Mouse (Mus musculus) forebrain, postnatal 0 days (tissue): Measurements from ENCODE around the gene Tmem199. TPM values are rescaled to one million over a fixed set of nuclear protein-coding genes. Genes with fewer than 3 reads are reported as not detected.

Experiments used
- ATAC-seq: fragments of 200-750 bp; cut with Nextera tagmentation; 2 replicates; pipeline ENCODE4 v1.8.0; 2017; ENCODE audit warnings: mild to moderate bottlenecking, moderate library complexity
- DNase-seq: peaks from one replicate; pipeline ENCODE4 v3.0.0-alpha.2; 2015
- H3K27ac ChIP-seq: fragments of 300-500 bp; sonication (generic); 2 replicates; pipeline ENCODE4 v1.5.1; 2014; ENCODE audit warnings: low read depth, mild to moderate bottlenecking, antibody characterized with exemption, low read length, moderate library complexity, mixed read lengths
- H3K27me3 ChIP-seq: fragments of 300-500 bp; sonication (generic); 2 replicates; pipeline ENCODE4 v1.6.1; 2014; ENCODE audit warnings: mild to moderate bottlenecking, low read length, mixed read lengths; ENCODE audit not compliant: insufficient read depth
- H3K36me3 ChIP-seq: fragments of 300-500 bp; sonication (generic); 2 replicates; pipeline ENCODE4 v1.6.1; 2014; ENCODE audit warnings: mild to moderate bottlenecking, moderate library complexity; ENCODE audit not compliant: insufficient read depth
- H3K4me1 ChIP-seq: fragments of 300-500 bp; sonication (generic); 2 replicates; pipeline ENCODE4 v1.6.1; 2014; ENCODE audit warnings: antibody characterized with exemption; ENCODE audit not compliant: insufficient read depth
- H3K4me2 ChIP-seq: fragments of 300-500 bp; sonication (generic); 2 replicates; pipeline ENCODE4 v1.6.1; 2014; ENCODE audit warnings: low read depth, mild to moderate bottlenecking, moderate library complexity
- H3K4me3 ChIP-seq: fragments of 300-500 bp; sonication (generic); 2 replicates; pipeline ENCODE4 v1.5.1; 2014; ENCODE audit warnings: low read depth, low read length, mixed read lengths
- H3K9ac ChIP-seq: fragments of 300-500 bp; sonication (generic); 2 replicates; pipeline ENCODE4 v1.6.1; 2014; ENCODE audit warnings: mild to moderate bottlenecking
- H3K9me3 ChIP-seq: fragments of 300-500 bp; sonication (generic); 2 replicates; pipeline ENCODE4 v1.6.1; 2016; ENCODE audit warnings: low read length
- CTCF ChIP-seq: sonication (generic); IDR thresholded peaks from 2 replicates; pipeline ENCODE4 v1.5.1; 2016; ENCODE audit warnings: antibody characterized with exemption, control low read depth, low read depth
- WGBS: fragments of 180-500 bp; shearing (Covaris S2); extraction: QIAGEN DNeasy Blood & Tissue Kit; methylation state at CpG from one replicate; pipeline ENCODE4 v1.1.7; 2014; 5-methylcytosine and 5-hydroxymethylcytosine counted together
- polyA plus RNA-seq: library from polyadenylated mRNA; unstranded; fragments of >200 nt; fragmentation: Nextera tagmentation; extraction: Ambion mirVana; gene quantifications from 2 replicates; pipeline ENCODE4 v1.2.1, GENCODE M21; 2015
- total RNA-seq: library from RNA; depleted of rRNA; stranded (reverse); fragments of >200 nt; gene quantifications from 2 replicates; pipeline ENCODE4 v1.2.3, GENCODE M21; 2014; rRNA removed

Gene Tmem199
- total RNA-seq (64.8 and 73.2 TPM in 2 replicates), polyA plus RNA-seq (84.2 and 86.0 TPM in 2 replicates)

GRCm38 (mm10) chr11:78512025-78512957, at the start of gene Tmem199, which contains the start of gene Poldip2:
Gene Tmem199, minus strand, starts transcription at chr11:78512172.
Gene Poldip2, plus strand, starts transcription at chr11:78512193.
- peaks cover 44% of the 10 kb centered on the region for H3K36me3 ChIP-seq
- under 1% methylated on average over 67 of the region's 67 CpGs for WGBS

GRCm38 (mm10) chr11:78560447-78560846, 48.5 kb upstream of the Tmem199 start:
- peak; percentile 94 for TF ChIP-seq CTCF
- Histone ChIP-seq H3K4me2 (no peak overlapping the region), H3K36me3 (0 out of 2 replicates have a peak, but pooled peaks cover 2% of the 10 kb centered on the region), H3K27me3 (no peaks in the 10 kb centered on the region), H3K27ac (no peak overlapping the region), H3K9ac (no peak overlapping the region), H3K4me3 (no peak overlapping the region), H3K9me3 (no peaks in the 10 kb centered on the region), H3K4me1 (no peaks in the 10 kb centered on the region)
- DNase-seq, result peak; percentile 91
- 17% methylated on average over 4 of the region's 4 CpGs for WGBS
- ATAC-seq, result peak; percentile 84

More at GRCm38 (mm10) chr11:78512025-78512957, at the start of gene Tmem199, which contains the start of gene Poldip2:
- peak within 1 kb of the TSS; percentile 92 for H3K4me2 ChIP-seq
- H3K4me1 ChIP-seq, result peaks cover 14% of the 10 kb centered on the region; the same call in 1 of the 2 replicates
- TF ChIP-seq CTCF, result no peak
- peak within 1 kb of the TSS; percentile 87 for H3K27ac ChIP-seq
- peak; percentile 98 for ATAC-seq
- DNase-seq, result peak; percentile 95
- no peaks in the 10 kb centered on the region for H3K27me3 ChIP-seq
- H3K9me3 ChIP-seq, result no peaks in the 10 kb centered on the region
- peak within 1 kb of the TSS; percentile 99 for H3K9ac ChIP-seq
- H3K4me3 ChIP-seq, result peak within 1 kb of the TSS; percentile 99

- 56% methylated on average over 8 of the region's 8 CpGs for WGBS
- Histone ChIP-seq H3K27me3 (no peaks in the 10 kb centered on the region), H3K4me2 (no peak overlapping the region), H3K9ac (no peak overlapping the region), H3K9me3 (no peaks in the 10 kb centered on the region), H3K27ac (no peak overlapping the region), H3K4me3 (no peak overlapping the region), H3K36me3 (no peaks in the 10 kb centered on the region), H3K4me1 (no peaks in the 10 kb centered on the region)
- TF ChIP-seq CTCF, result peak; percentile 50
- ATAC-seq (no peak), DNase-seq (no peak)
Observed at GRCm38 (mm10) chr11:78557241-78557640, 45.3 kb upstream of the Tmem199 start.

GRCm38 (mm10) chr11:78556070-78556469, 44.1 kb upstream of the Tmem199 start:
- WGBS, result 85% methylated on average over 4 of the region's 4 CpGs
- H3K4me3 ChIP-seq, result no peak overlapping the region
- H3K9me3 ChIP-seq, result no peaks in the 10 kb centered on the region
- H3K4me1 ChIP-seq, result peaks cover 3% of the 10 kb centered on the region; the same call in 1 of the 2 replicates
- H3K27ac ChIP-seq, result no peak overlapping the region
- DNase-seq (no peak), ATAC-seq (no peak)
- H3K4me2 ChIP-seq, result no peak overlapping the region
- no peaks in the 10 kb centered on the region for H3K27me3 ChIP-seq
- H3K9ac ChIP-seq, result no peak overlapping the region
- H3K36me3 ChIP-seq, result no peaks in the 10 kb centered on the region
- no peak for TF ChIP-seq CTCF

- Histone ChIP-seq H3K27ac (no peak overlapping the region), H3K36me3 (no peaks in the 10 kb centered on the region), H3K4me1 (peaks cover 4% of the 10 kb centered on the region; the same call in 1 of the 2 replicates), H3K9ac (no peak overlapping the region), H3K4me3 (no peak overlapping the region), H3K27me3 (no peaks in the 10 kb centered on the region), H3K4me2 (no peak overlapping the region), H3K9me3 (no peaks in the 10 kb centered on the region)
- DNase-seq (no peak), ATAC-seq (no peak)
- no peak for TF ChIP-seq CTCF
- 85% methylated on average over 3 of the region's 3 CpGs for WGBS
Observed at GRCm38 (mm10) chr11:78555623-78556022, 43.7 kb upstream of the Tmem199 start.

GRCm38 (mm10) chr11:78551059-78551398, 39.1 kb upstream of the Tmem199 start:
- H3K27me3 ChIP-seq, result no peaks in the 10 kb centered on the region
- H3K4me2 ChIP-seq, result peak overlapping the region; percentile 69
- peak; percentile 12 for ATAC-seq
- 34% methylated on average over 6 of the region's 6 CpGs for WGBS
- peak overlapping the region; percentile 59 for H3K4me3 ChIP-seq
- no peak for TF ChIP-seq CTCF
- H3K4me1 ChIP-seq, result peaks cover 9% of the 10 kb centered on the region; the same call in 1 of the 2 replicates
- H3K9ac ChIP-seq, result peak overlapping the region; percentile 47
- no peak for DNase-seq
- H3K27ac ChIP-seq, result peak overlapping the region; percentile 75
- H3K9me3 ChIP-seq, result no peaks in the 10 kb centered on the region
- H3K36me3 ChIP-seq, result no peaks in the 10 kb centered on the region
